Mouse (Mus musculus) embryonic fibroblast, embryonic 13.5 days (primary cell): Measurements from ENCODE around the gene Pan2.

ENCODE experiments used
- CTCF ChIP-seq: IDR thresholded peaks from 2 replicates; pipeline ENCODE4 v1.5.1; 2011; ENCODE audit warnings: mild to moderate bottlenecking, control low read depth, low read length, moderate library complexity, borderline replicate concordance; ENCODE audit not compliant: insufficient read depth
- POLR2A ChIP-seq: IDR thresholded peaks from 2 replicates; pipeline ENCODE4 v1.6.1; 2011; ENCODE audit warnings: low read depth, mild to moderate bottlenecking, control low read depth, low read length, moderate library complexity

DNA sequence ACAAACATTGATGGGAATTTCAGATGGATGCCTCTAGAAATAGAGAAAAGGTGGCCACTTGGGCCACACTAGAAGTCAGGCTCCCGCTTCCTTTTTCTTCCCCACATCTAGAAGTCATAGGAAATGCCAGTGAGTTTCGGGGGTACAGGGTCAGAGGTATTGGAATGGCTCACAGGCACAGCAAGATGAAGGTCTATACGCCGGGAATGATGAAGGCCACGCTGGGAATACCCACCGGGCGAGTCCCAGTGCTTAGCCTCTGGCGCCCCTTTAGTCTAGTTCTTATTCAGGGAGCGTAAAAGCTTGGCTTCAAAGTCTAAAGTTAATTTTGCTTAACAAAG lies 380 bp upstream of the Pan2 start:
- TF ChIP-seq CTCF (no peak), POLR2A (no peak)
